ENCODE assay signal across 9 mouse cellular contexts in the genomic region with DNA sequence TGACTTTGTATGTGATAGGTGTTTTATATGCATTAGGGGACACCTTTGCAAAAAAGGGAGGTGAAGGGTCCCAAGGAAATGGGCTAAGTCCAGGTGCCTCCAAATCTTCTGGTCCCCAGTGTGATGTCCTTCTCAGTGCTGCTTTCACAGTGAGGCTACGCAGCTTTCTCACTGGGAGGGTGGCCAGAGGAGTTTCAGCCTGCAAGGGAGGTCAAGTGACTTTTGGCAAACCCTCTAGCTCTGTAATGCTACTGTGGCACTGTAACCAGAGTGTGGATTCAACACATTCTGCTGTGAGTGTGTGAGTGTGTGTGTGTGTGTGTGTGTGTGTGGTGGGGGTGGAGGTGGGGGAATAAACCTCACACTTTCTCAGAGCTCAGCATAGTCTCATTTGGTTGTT. TPM values are rescaled to one million over a fixed set of nuclear protein-coding genes. Genes with fewer than 3 reads are reported as not detected.
A peak's percentile ranks its signal among the peaks of the same experiment; 100 is the strongest.
DNase-seq lines count a peak whose midpoint lies in the region; ATAC-seq and TF ChIP-seq lines count a peak whose summit lies in the region.
"Had no signal": no experiment of that assay in that cellular context is flagged by ENCODE, and none has a peak within 500 bp of the region (broad histone marks: within the 10 kb centered on the region; RNA-seq: fewer than 3 reads in every experiment).

No protein-coding gene starts in this region.

- intact Hi-C loops in gastrocnemius, postnatal 14 days (cut with DNase I; ENCODE audit: low total_unique reads): no loop called here

- H3K9me3 ChIP-seq in liver, postnatal 0 days (ENCODE audit: low read length): no peaks in the 10 kb centered on the region
- H3K9me3 ChIP-seq in hindbrain, embryonic 16.5 days (ENCODE audit: control insufficient read depth, low read length): no peaks in the 10 kb centered on the region
- H3K9me3 ChIP-seq: lung, embryonic 15.5 days; neural tube, embryonic 12.5 days had no signal

- H3K4me3 ChIP-seq in liver, postnatal 0 days (ENCODE audit: low read depth, low read length): no peak overlapping the region
- no peak overlapping the region for H3K4me3 ChIP-seq in hindbrain, embryonic 16.5 days (ENCODE audit: low read length)
- H3K4me3 ChIP-seq: lung, embryonic 15.5 days; neural tube, embryonic 12.5 days had no signal

- no peak overlapping the region for H3K4me2 ChIP-seq in liver, postnatal 0 days (ENCODE audit: low read depth, low read length)
- no peak overlapping the region for H3K4me2 ChIP-seq in hindbrain, embryonic 16.5 days (ENCODE audit: low read length)
- H3K4me2 ChIP-seq: lung, embryonic 15.5 days; neural tube, embryonic 12.5 days had no signal

- no peak for ATAC-seq in liver, postnatal 0 days
- ATAC-seq in hindbrain, embryonic 16.5 days: no peak

- 0 out of 2 replicates have a peak, but pooled peaks cover 11% of the 10 kb centered on the region for H3K4me1 ChIP-seq in liver, postnatal 0 days (ENCODE audit: insufficient read depth)
- H3K4me1 ChIP-seq in hindbrain, embryonic 16.5 days (ENCODE audit: control insufficient read depth, insufficient read depth, low read depth, low read length): 0 out of 2 replicates have a peak, but pooled peaks cover 4% of the 10 kb centered on the region

- 68% methylated on average over 1 of the region's 1 CpGs for WGBS in liver, postnatal 0 days (ENCODE audit: insufficient replicate concordance)
- 64% methylated on average over 1 of the region's 1 CpGs for WGBS in hindbrain, embryonic 16.5 days

- peak overlapping the region; percentile 44; the same call in 1 of the 2 replicates for H3K27ac ChIP-seq in liver, postnatal 0 days (ENCODE audit: low read depth)
- H3K27ac ChIP-seq in hindbrain, embryonic 16.5 days (ENCODE audit: low read depth, low read length): no peak overlapping the region
- H3K27ac ChIP-seq: lung, embryonic 15.5 days; neural tube, embryonic 12.5 days had no signal

- H3K27me3 ChIP-seq in liver, postnatal 0 days (ENCODE audit: insufficient read depth, low read length): no peaks in the 10 kb centered on the region
- no peaks in the 10 kb centered on the region for H3K27me3 ChIP-seq in hindbrain, embryonic 16.5 days (replicated peaks; ENCODE audit: control insufficient read depth, insufficient read depth, low read length)
- H3K27me3 ChIP-seq: lung, embryonic 15.5 days; neural tube, embryonic 12.5 days had no signal

- no peak for TF ChIP-seq CTCF in liver, postnatal 0 days (IDR thresholded peaks at IDR 0.05; ENCODE audit: low read depth)

- H3K9ac ChIP-seq in liver, postnatal 0 days (replicated peaks): no peak overlapping the region
- no peak overlapping the region for H3K9ac ChIP-seq in hindbrain, embryonic 16.5 days (ENCODE audit: low read depth, low read length)
- H3K9ac ChIP-seq: lung, embryonic 15.5 days; neural tube, embryonic 12.5 days had no signal

- peaks cover 9% of the 10 kb centered on the region for H3K36me3 ChIP-seq in liver, postnatal 0 days (replicated peaks; ENCODE audit: insufficient read depth, low read length)
- peaks cover 6% of the 10 kb centered on the region for H3K36me3 ChIP-seq in hindbrain, embryonic 16.5 days (ENCODE audit: control insufficient read depth, insufficient read depth, low read length)

- no peak for TF ChIP-seq EP300 in liver, postnatal 0 days (IDR thresholded peaks at IDR 0.05; ENCODE audit: low read depth)

- no peak for DNase-seq in liver, postnatal 0 days
- no peak for DNase-seq in liver
- peak; percentile 70 for DNase-seq in gastrocnemius, postnatal 14 days
- DNase-seq in heart, postnatal 4 days: peak; percentile 73
- peak; percentile 46 to 61 for DNase-seq in lung, postnatal 4 days
- no peak for DNase-seq in frontal cortex, adult 2 months (ENCODE audit: extremely low spot score in 1 of 2, low spot score in 1 of 2)

RNA-seq across cellular contexts. Expression of a gene that starts 18.5 kb away (rescaled TPM):
- 3.3 and 4.1 TPM in 2 replicates for polyA plus RNA-seq in liver, postnatal 0 days (2015; fragmentation: Nextera tagmentation; extraction: Ambion mirVana)
- total RNA-seq in gastrocnemius, postnatal 14 days (2021): 10 to 100 TPM; 10.7 TPM
- total RNA-seq in heart, postnatal 4 days (2021): 10 to 100 TPM; 20.4 to 20.5 TPM
- polyA plus RNA-seq in hindbrain, embryonic 16.5 days (2015; fragmentation: Nextera tagmentation; extraction: Ambion mirVana): 13.8 and 17.8 TPM in 2 replicates
- 21.1 and 22.2 TPM in 2 replicates for polyA plus RNA-seq in frontal cortex, adult 2 months (2012; rRNA removed)

Comparison
In these comparisons a context has a peak if more than half of its experiments do, and no peak if none do; other contexts are left out.
1. DNase-seq: peak in gastrocnemius, postnatal 14 days (single experiment), heart, postnatal 4 days (single experiment) and lung, postnatal 4 days (2 of 2); none in liver, postnatal 0 days (single experiment), liver (single experiment) and frontal cortex, adult 2 months (0 of 2).